Mouse (Mus musculus): ENCODE results near the gene Rbck1.
"Not testable (repeated sequence)": the region's sequence is repeated elsewhere in the genome, so short reads cannot be mapped to it uniquely, and the experiment has no call there.

The Rbck1 gene

DNA sequence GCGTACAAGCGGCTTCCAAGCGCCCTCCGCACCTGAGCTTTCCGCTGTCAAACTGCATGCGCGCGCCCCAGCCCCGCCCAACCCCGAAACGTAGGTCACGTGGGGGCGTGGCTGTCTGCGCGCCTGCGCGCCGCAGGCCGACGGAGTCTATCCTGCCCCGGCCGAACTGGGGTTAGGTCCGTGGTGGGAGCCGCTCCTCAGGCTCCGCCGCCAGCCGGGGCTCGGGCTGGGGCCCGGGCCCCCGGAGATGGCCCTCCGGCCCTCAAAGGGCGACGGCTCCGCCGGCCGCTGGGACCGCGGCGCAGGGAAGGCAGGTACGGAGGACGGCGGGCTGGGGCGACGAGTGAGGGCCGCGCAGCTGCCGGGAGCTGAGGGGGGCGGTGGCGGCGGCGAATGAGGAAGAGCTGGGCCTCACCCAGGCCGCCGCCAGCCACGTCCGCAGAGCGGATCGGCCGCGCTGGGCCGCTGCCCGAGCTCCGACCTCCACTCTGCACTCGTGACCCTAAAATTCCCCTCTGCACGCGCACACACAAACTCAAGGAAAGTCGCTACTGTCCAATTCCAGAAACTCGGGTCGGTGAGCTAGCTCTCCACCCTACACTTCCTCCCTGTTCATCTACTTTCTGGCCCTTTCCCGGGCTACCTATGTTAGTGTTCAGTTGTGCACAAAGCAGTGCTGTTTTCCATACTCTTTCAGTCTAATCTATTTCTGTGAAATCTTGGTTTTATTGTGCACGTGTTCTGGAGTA, 38.6 kb downstream of the Rbck1 start, which contains the start of gene Tbc1d20:
TSS of gene Tbc1d20 (plus strand) at position 102 of the 749 bp plus-strand sequence.
- DNase-seq = peak; percentile 94

DNA sequence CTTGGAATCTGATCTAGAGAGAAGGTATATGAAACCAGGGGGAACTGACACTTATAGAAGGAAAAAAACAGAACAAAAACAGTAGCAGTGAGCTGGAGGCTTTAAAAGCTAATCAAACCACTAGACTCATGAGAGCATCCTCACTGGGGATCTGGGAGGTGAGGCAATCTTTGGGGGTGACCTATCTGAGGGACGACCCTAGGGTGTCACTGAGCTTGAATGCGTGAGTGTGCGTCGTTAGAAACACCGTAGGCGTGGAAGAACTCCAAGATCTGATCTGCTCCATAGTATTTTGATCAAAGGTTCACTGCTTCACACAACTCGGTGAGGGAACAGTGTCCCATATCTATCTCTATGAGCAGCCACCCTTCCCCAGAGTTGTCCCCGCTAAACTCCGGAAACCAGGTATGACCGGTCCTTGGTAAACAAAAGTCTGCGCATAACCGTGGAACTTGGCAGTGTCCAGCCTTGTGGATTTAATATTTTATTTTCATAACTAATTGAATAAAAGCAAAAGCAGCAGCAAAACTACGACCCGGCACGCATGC, 39.2 kb downstream of the Rbck1 start:
- no peak for DNase-seq

DNA sequence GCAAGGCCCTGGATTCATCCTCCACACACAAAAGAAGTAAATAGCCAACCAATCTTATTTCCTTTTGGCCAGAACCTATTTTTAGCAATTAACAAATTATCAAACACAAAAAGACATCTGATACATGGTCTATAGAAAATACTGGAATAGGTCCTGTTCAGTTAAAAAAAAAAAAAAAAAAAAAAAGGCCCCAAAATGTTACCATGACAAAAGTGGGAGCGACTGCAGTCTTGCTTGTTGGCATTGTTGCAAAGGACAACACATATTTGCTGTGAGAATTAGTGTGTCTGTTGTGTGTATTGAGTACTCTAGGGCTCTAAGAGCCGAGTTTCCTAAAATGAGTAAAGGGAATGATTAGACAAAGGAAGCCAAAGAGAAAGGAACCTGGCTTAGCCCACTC, 40.0 kb downstream of the Rbck1 start:
- DNase-seq = no peak

DNA sequence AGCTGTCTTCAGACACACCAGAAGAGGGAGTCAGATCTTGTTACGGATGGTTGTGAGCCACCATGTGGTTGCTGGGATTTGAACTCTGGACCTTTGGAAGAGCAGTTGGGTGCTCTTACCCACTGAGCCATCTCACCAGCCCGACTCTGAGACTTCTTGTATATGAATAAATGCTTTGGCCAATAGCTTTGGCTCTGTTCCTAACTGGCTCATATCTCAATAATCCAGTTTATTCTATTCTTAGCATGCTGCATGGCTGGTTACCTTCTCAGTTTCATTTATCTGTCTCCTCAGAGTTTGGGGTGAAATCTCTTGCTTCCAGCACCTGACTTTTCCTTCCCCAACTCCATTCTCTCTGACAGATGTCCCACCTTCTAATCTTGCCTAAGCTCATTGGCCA, 42.8 kb downstream of the Rbck1 start:
- not testable (repeated sequence) for DNase-seq

DNA sequence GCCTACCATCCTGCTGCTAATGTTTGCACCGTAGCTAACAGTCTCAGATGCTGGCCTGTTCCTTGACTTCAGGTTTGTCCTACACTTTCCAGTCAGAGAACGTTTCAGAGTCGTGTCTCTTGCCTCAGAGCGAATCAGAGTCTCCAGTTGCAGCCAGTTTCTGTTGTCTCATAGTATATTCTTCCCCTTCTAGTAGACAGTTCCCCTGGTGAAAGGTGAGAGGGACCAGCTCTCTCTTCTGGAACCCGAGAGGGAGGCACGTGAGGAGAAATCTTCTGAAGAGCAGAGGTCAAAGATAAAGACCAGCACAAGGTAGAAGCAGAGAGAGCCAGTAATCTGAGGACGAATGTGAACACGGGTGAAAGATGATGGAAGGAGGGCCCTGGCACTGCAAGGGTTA, 44.4 kb downstream of the Rbck1 start:
- no peak for DNase-seq

DNA sequence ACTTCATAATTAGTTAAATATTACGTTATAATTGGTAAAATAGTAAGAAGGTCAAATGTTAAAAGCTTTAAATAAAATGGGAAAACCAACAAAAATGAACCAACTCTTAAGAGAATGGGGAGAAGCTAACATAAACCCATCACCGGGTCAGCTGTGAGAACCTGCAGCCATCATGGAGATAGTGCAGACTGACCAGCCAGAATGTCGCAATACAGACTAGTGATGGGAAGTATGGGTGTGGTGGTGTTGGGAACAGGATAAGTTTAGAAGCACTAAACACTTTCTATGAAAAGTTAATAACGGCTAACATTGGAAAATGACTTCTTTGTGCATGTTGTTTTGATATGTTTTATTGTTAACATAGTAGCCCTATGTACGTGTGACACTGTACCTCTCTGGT, 44.9 kb downstream of the Rbck1 start:
- DNase-seq = no peak

DNA sequence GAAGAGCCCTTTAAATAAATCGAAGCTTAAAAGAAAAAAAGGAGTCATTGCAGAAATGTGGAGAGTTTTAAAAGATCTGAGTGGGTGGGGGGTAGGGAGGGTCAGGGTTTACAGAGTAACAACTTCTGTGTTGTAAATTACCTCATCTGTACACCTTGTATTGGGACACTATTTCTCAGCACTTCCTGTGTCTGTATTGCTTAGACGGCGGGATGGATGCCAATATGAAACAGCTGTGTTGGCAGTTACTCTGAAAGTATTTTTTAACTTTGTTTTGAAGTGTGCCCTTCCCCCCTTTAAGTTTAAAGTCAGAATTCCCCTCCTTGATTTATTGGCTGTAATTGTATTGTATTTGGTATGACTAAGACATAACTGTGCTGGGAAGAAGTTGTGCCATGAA, 51.0 kb downstream of the Rbck1 start:
- no peak for DNase-seq

DNA sequence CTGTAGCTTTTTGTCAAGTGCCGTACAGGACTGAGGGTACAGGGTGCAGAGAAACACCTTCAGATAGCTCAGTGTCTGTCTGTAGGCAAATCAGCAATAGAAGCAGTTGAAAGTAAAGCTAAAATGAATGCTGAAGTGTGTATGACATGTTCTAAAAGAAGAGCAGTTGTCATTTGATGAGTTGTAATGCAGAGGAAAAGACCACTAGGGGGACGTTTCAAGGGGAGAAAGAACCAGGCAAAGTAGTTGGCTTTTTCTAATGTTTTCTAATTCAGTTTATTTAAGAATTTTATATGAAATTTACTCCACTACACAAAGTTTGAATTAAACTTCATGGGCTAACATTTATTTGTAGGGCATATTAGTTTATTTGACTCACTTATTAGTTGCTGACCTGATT, 58.8 kb downstream of the Rbck1 start:
- DNase-seq = no peak
